Mouse (Mus musculus) liver, adult 2 months (tissue): ENCODE measurements around the gene Pcare.

Experiments
- CTCF ChIP-seq: fragments of 200-500 bp; IDR thresholded peaks from 2 replicates; pipeline ENCODE4 v1.5.1; 2011; ENCODE audit warnings: low read depth, low read length, control low read depth
- POLR2A ChIP-seq: fragments of 200-500 bp; IDR thresholded peaks from 2 replicates; pipeline ENCODE4 v1.6.1; 2011; ENCODE audit warnings: low read length, control low read depth; ENCODE audit not compliant: insufficient read depth; ENCODE audit errors: extremely low read depth

DNA sequence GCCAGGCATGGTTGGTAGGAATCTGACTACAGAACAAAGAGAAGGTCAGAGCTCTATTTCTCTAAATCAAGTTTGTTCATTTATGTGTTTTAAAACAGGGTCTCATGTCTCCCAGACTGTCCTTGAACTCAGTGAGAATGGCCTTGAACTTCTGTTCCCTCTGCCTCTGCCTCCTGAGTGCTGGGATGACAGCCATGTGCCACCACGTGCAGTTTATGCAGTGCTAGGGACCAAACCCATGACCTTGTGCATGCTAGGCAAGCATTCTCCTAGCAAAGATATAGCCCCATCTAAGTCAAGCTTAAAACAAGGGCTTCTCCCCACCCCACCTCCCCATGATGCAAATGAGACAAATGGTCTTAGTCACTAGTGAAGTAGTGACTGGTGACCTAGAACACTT is 47.6 kb downstream of the Pcare start:
- no peak for TF ChIP-seq CTCF
- TF ChIP-seq POLR2A, result no peak
